Mouse (Mus musculus): ENCODE measurements around the gene Myo1c.

- TF ChIP-seq POLR2A (IDR thresholded peaks at IDR 0.05; ENCODE audit: insufficient read length, low read depth) (no peak), MYOD1 (IDR thresholded peaks at IDR 0.05; ENCODE audit: control insufficient read depth in 1 of 3, insufficient read length in 2 of 3, low read depth in 2 of 3) (no peak), E2F4 (IDR thresholded peaks at IDR 0.05; ENCODE audit: insufficient read depth) (no peak)
Measured at GRCm38 (mm10) chr11:75608776-75609175, 41.5 kb upstream of the Myo1c start.
